Mouse (Mus musculus) liver (tissue): Measurements from ENCODE around the gene Kdelr1.
A peak's percentile ranks its signal among the peaks of the same experiment; 100 is the strongest.
"Not testable (repeated sequence)": the region's sequence is repeated elsewhere in the genome, so short reads cannot be mapped to it uniquely, and the experiment has no call there.

Experiments
- DNase-seq: peaks from one replicate; pipeline ENCODE4 v3.0.0-alpha.2; 2020; ENCODE audit warnings: mixed read lengths

Gene Kdelr1

DNA sequence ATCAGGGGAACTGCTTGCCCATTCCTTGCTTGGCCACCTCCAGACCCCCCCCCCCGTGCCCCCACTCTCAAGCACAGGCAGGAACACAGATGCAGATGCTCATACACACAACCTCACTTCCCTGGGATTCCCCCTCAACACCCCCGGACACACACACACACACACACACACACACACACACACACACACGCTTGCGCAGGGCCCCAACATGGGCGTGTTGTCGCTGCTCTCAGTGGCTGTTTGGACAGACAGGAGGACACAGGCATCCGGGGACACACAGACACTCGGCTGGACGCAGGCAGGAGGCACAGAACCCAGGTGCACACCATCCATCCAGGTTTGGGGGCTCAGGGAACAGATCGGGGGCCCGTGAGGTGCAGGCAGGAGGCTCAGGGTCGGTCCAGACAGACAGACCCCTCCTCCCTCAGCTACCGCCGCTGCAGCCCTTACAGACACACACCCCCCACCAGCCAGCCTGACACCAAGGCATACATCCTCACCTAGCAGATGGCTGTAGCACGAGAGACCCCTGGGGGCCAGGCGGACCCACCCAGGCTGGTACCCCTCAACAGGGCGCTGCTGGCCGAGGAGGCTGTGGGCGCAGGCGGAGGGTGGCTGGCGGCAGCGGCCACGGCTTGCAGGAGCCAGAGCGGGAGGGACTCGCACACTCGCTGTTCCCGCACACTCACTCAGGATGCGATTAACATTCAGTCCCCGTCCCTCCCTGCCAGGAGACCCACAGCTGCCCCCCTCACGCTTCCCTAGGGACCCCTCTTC is 2.1 kb upstream of the Kdelr1 start:
- no peak for DNase-seq

DNA sequence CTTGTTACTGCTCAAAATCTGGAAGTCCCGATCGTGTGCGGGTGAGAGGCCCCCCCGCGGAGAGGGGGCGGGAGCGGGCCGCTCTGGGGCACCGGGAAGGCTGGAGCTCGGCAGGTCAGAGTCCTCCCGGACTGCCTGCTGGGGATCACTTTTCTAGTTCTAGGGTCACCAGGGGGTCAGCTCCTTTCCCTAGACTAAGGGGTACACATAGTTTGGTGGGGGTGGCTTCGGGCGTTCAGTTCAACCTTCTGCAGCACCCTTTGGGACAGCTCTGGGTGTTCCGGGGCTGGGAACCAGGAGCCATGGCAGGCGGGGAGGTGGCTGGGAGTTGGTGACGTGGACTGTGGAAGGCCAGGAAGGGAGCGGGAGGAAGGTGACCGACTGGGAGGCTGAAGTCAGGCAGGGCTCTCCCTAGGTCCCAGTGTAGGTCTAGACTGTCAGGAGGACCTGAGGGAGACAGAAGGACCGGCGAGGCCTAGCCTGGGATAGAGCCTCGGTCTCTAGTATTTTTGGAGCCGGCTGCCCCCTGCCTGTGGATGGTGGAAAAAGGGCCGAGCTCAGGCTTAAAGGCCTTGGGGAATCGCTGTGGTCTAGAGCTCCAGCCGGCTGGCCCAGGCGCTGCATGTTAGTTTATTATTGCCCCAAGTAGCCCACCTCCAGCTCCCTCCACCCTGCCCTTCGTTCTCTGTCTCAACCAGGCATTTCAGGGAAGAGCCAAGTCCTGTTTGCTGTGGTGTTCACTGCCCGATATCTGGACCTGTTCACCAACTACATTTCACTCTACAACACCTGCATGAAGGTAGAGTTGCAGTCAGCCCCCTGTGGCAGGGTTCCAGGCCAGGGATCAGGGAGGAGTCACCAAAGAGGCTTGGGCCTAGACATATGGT is 732 bp downstream of the Kdelr1 start:
- DNase-seq = peak; percentile 66

- DNase-seq = no peak
Observed at GRCm38 (mm10) chr7:45876895-45877294, 4.3 kb downstream of the Kdelr1 start.

DNA sequence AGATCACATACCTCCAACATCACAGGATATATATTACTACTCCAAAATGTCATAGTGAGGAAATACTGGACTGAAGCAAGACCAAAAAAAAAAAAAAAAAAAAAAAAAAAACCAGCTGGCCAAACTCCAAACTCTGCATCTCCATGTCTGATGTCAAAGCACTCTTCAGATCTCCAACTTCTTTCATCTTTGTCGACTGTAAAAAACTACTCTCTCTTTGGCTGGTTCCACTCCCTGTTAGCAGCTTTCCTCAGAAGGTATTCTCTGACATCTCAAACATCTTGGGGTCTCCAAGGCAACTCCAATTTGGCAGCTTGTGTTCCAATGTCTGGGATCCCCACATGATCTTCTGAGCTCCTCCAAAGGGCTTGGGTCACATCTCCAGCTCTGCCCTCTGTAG is 5.7 kb downstream of the Kdelr1 start, which contains the start of gene Grin2d:
TSS of gene Grin2d (minus strand) at position 101 of the 400 bp plus-strand sequence.
- DNase-seq = not testable (repeated sequence)

DNA sequence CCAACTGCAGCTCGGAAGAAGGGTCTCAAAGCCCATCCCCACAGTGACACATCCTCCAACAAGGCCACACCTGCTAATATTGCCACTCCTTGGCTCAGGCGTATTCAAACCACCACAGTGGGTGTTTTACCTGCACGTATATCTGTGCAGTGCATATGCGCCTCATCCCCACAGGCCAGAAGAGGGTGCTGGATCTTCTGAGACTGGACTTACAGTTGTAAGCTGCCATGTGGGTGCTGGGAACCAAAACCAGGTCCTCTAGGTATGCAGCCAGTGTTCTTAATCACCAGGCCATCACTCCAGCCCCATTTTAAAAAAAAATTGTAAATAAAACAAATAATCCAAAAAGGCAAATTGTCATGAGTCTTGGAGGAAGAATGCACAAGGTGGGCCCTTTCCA is 8.0 kb downstream of the Kdelr1 start:
- no peak for DNase-seq

DNA sequence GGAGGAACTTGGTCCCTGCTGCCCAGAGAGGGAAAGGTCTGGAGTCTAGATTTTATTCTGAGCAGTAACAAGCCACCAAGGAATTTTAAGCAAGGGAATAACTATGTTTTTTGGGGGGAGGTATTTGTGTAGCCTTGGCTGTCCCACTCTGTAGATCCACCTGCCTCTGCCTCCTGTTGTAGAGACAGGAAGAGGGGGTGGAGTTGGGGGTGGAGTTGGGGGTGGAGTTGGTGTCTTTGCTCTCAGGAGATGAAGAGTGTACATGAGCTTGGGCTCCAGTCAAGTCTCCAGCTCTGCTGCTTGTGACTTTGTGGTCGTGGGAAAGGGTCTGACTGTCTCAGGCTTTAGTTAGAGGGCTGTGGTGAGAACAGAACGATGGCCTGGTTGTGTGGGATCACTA is 8.4 kb downstream of the Kdelr1 start:
- DNase-seq = no peak

GRCm38 (mm10) chr7:45887246-45887645 is 14.7 kb downstream of the Kdelr1 start:
- no peak for DNase-seq

- DNase-seq = no peak
Observed at GRCm38 (mm10) chr7:45892651-45893050, 20.1 kb downstream of the Kdelr1 start.

- no peak for DNase-seq
Observed at GRCm38 (mm10) chr7:45895931-45896516, 23.5 kb downstream of the Kdelr1 start.

DNA sequence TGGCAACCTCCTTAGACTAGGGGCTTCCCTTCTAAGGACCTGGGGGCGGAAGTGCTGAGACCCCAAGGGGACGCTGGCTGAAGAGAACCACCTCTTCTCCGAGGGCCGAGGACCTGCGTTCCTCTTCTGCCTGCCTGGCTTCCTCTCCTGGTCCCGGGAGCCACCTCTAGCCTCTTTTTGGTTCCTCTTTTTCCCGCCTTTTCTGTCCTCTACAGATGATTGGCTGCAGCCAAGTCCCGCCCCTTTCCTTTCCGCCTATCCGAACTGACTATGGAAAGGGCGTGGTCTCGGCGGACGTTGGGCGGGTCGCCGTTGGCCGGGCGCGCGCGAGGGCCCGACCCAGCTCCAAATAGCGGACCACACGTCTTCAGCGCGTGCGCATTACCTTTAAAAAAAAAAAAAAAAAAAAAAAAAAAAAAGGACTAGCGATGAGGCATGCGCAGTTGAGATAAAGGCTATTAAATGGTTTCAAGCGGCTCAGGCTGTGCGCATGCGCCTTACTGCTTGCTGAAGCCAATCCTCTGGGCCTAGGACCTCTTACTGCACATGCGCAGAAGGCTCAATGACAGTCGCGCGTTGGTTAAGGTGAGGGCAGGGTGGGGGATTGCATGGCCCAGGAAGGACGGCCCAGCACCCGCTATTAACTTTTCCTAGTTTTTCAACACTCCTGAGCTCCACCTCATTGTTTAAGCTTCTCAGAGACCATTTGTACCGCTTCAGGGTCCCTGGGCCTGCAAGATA is 24.1 kb downstream of the Kdelr1 start, which contains the start of the genes Syngr4 and Tmem143:
TSS of gene Syngr4 (minus strand) at position 198 of the 741 bp plus-strand sequence.
TSS of gene Tmem143 (plus strand) at position 425 of the 741 bp plus-strand sequence.
- peak; percentile 98 for DNase-seq

DNA sequence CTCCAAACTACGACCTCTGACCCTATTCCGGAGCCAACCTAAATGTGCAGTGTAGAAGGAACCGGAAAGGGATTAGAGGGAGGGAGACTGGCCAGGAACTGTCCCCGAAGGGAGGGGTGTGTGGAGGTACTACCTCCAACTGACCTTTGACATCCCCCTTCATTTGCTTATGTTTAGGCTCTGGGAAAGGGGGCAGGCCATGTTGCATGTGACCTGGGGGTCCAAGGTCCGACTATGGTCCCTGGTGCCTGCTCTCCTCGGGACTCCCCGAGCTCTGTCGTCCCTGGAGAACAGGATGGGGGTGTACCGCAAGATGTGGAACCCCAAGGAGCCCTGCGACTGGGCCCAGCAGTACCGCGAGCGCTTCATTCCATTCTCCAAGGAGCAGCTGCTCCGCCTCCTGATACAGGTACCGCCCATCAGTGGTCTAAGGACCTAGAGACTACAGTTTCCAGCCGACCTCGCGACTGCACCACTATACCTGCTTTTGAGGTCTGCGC is 24.7 kb downstream of the Kdelr1 start:
- DNase-seq = peak; percentile 78

GRCm38 (mm10) chr7:45898125-45898524 is 25.6 kb downstream of the Kdelr1 start:
- peak; percentile 56 for DNase-seq

DNA sequence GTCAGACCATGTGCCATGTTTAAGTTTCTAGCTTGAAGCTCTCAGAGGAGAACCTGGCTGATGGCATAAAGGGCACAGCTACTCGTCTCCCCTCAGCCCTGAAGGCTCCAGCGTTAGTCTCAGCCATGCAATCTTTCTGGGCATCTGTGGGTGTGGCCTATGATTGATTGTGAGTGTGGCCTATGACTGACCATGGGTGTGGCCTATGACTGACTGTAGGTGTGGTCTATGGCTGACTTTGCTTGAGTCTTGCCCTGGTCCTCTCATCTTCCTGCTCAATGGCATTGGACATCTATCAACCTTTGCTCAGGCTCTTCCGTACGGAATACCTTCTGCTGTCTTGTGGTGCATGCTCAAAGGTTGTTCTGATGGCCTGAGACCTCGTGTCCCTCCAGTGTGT is 29.0 kb downstream of the Kdelr1 start:
- DNase-seq = peak; percentile 59

DNA sequence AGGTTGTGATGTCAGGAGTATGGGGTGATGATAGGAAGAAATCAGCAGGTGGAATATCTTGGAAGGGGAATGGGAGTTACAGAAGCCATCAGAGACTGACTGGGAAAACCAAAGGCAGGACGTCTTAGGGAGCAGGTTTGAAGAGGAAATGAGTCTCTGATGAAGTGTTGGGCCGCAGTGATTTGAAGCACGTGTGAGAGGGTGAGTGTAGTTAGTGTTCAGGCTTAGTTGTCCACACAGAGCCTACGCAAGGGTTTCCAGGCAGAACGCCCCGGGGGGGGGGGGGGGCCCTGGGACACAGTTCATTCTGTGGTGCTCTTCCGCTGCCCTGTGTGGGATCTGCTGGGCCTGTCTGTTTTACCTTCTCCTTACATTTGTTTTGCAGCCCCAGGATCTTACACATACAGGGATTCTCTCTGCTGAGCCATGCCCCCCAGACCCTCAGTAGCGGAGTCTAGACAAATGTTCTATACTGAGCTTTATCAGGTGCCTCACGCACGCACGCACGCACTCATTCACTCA is 30.0 kb downstream of the Kdelr1 start:
- no peak for DNase-seq

- no peak for DNase-seq
Observed at GRCm38 (mm10) chr7:45906622-45907021, 34.0 kb downstream of the Kdelr1 start.

DNA sequence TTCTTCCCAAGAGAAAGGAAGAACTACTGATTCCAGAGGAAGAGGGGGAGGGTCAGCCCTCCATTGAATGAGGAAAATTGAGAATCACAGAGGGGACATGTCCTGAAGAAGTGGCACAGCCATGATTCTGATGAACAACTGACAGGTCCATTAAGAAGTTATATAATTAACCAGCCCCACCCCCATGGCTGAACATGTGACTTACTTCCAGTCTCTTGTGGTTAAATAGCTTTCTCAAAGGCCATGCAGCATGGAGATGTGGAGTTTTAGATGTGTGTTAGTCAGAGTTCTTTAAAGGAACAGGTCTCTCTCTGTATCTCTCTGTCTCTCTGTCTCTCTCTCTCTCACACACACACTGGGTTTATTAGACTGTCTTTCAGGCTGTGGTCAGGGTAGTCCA is 35.8 kb downstream of the Kdelr1 start:
- no peak for DNase-seq

DNA sequence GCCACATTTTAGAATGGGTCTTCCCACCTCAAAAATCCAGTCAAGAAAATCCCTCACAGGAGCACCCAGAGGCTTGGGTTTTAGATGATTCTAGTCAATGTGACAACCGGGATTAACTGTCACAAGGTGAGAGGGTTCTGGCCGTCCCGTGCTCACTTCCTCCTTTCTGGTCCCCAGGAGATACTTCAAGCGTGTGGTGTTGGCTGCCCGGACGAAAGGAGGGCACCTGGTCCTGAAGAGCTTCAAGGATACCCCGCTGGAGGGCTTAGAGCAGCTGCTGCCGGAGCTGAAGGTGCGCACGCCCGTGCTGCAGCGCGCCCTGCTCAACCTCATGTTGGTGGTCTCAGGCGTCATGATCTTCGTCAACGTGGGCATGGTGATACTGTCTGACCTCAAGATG is 36.6 kb downstream of the Kdelr1 start:
- no peak for DNase-seq

DNA sequence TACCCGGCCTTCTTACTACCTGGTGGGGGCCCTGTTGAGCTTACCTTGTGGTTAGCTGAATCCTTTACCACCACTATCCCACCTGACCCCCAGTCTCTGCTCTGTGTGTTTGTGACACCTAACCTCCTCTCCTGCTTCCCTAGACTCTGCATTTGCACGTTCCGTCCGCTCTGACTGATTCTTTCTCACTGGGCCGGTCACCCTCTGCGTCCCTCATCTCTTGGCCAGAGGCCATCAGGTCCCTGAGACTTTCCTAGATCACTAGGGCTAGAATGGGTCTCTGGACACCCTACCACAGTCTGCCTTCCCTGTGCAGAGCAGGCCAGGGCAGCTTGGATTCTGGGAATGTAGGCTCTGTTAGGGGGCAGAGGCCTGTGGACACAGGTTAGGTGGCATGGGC is 41.5 kb downstream of the Kdelr1 start:
- DNase-seq = no peak

- DNase-seq = no peak
Observed at GRCm38 (mm10) chr7:45915011-45915410, 42.4 kb downstream of the Kdelr1 start.

DNA sequence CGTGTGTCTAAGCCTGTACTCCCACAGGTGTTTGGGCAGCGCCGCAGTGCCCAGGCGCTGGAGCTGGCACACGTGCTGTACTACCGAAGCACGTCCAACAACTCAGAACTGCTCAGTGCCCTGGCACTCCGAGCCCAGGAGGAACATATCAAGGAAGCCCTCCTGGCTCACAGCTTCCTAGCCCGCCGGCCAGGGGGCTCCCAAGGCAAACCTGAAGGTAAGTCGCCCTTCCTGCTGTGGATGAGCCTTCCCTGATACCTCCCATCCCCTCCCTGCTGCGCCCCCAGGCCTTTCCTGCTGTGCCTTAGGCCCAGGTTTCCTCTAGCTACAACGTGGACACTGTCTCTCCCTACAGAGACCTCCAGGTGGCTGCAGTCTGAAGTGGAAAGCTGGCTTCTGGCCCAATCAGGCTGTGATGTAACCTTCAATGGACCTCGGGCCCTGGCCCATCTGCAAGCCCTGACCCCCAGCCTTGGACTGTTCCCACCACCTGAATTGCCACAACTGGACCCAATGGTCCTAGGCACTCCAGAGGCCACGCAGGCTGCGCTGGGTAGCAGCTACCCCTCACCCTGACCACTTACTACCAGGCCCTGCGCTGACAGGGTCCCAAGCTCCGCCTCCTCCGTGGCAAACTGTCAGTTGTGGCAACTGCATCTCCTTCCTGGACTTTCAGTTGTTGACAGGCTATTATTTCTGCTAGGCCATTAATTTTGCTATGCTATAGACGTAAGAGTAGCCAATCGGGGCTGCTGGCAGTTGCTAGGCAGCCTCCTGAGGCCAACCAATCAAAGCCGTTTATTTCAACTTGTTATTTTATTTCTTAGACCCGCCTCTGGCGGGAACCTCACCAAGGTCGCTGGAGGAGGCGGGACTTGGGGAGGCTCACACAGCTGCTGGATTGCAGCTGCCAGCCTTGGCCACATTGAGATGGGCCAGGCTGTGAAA is 43.8 kb downstream of the Kdelr1 start:
- peak; percentile 77 for DNase-seq
